Mouse (Mus musculus) midbrain, embryonic 14.5 days (tissue): ENCODE results near the gene Cpt1a. TPM values are rescaled to one million over a fixed set of nuclear protein-coding genes. Genes with fewer than 3 reads are reported as not detected.

Experiments used
- ATAC-seq: fragments of 200-750 bp; cut with Nextera tagmentation; 2 replicates; pipeline ENCODE4 v1.8.0; 2017; ENCODE audit warnings: moderate number of reproducible peaks, moderate library complexity; ENCODE audit not compliant: low FRiP score, low TSS enrichment
- DNase-seq: peaks from one replicate; pipeline ENCODE4 v3.0.0-alpha.2; 2015
- H3K27ac ChIP-seq: fragments of 300-500 bp; sonication (generic); replicated peaks from 2 replicates; pipeline ENCODE4 v1.5.1; 2014; ENCODE audit warnings: mild to moderate bottlenecking, low read depth, low read length, moderate library complexity
- H3K27me3 ChIP-seq: fragments of 300-500 bp; sonication (generic); 2 replicates; pipeline ENCODE4 v1.6.1; 2014; ENCODE audit warnings: low read length, control low read depth, mixed read lengths; ENCODE audit not compliant: control insufficient read depth, insufficient read depth
- H3K36me3 ChIP-seq: fragments of 300-500 bp; sonication (generic); 2 replicates; pipeline ENCODE4 v1.6.1; 2014; ENCODE audit warnings: low read length, control low read depth; ENCODE audit not compliant: control insufficient read depth, insufficient read depth
- H3K4me1 ChIP-seq: fragments of 300-500 bp; sonication (generic); 2 replicates; pipeline ENCODE4 v1.6.1; 2014; ENCODE audit warnings: mild to moderate bottlenecking, antibody characterized with exemption, low read length, control low read depth; ENCODE audit not compliant: control insufficient read depth, insufficient read depth
- H3K4me2 ChIP-seq: fragments of 300-500 bp; sonication (generic); 2 replicates; pipeline ENCODE4 v1.6.1; 2014; ENCODE audit warnings: mild to moderate bottlenecking, low read length, moderate library complexity
- H3K4me3 ChIP-seq: fragments of 300-500 bp; sonication (generic); replicated peaks from 2 replicates; pipeline ENCODE4 v1.5.1; 2014; ENCODE audit warnings: low read depth, low read length
- H3K9ac ChIP-seq: fragments of 300-500 bp; sonication (generic); replicated peaks from 2 replicates; pipeline ENCODE4 v1.6.1; 2014; ENCODE audit warnings: mild to moderate bottlenecking, low read length, moderate library complexity
- H3K9me3 ChIP-seq: fragments of 300-500 bp; sonication (generic); 2 replicates; pipeline ENCODE4 v1.6.1; 2016; ENCODE audit warnings: low read length, control low read depth, mixed read lengths; ENCODE audit not compliant: control insufficient read depth
- WGBS: fragments of 180-500 bp; shearing (Covaris S2); extraction: QIAGEN DNeasy Blood & Tissue Kit; methylation state at CpG from one replicate; pipeline ENCODE4 v1.1.7; 2014; 5-methylcytosine and 5-hydroxymethylcytosine counted together
- polyA plus RNA-seq: library from polyadenylated mRNA; unstranded; fragments of >200 nt; fragmentation: Nextera tagmentation; extraction: Ambion mirVana; gene quantifications from 2 replicates; pipeline ENCODE4 v1.2.1, GENCODE M21; 2014

Gene Cpt1a
- polyA plus RNA-seq, 1 experiment from 2014 or later, result 19.2 TPM

DNA sequence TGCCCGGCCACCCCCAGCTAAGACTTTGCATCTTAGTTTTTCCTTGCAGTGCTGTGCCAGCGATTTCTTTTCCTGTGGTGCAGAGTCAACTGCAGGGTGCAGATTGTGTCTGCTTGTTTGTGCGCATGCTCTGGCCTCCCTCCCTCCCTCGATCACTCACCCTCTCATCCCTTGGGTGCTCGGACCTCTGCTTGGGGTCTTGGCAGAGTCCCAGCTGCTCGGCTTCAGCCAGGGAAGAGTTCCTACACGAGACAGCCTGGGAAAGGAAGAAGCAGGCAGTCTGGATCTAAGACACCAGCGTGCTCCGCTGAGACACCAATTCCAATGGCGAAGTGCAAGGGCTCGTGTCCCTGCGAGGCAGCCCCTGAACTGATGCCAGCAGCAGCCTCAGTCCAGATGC is 51.2 kb downstream of the Cpt1a start:
- no peaks in the 10 kb centered on the region for H3K36me3 ChIP-seq
- H3K27me3 ChIP-seq, result no peaks in the 10 kb centered on the region
- H3K27ac ChIP-seq, result no peak overlapping the region
- DNase-seq, result no peak
- ATAC-seq, result no peak
- H3K9me3 ChIP-seq, result no peaks in the 10 kb centered on the region
- H3K4me2 ChIP-seq, result no peak overlapping the region
- no peaks in the 10 kb centered on the region for H3K4me1 ChIP-seq
- 73% methylated on average over 12 of the region's 12 CpGs for WGBS
- H3K4me3 ChIP-seq, result no peak overlapping the region
- H3K9ac ChIP-seq, result no peak overlapping the region

DNA sequence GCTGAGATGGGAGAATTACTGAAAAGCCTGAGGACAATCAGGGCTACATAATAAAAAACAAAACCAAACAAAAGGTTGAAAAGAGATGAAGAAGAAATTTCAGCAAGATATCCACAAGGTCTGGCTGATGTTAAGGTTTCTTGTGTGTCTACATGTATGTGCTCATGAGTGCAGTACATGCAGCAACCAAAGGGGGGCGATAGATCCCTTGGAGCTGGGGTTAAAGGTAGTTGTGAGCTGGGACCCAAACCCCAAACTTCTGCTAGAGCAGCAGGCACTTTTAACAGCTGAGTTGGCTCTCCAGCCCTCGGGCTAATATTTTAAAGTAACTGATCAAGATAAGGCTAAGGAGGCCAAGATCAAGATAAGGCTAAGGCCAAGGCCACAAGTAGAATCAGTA is 51.9 kb downstream of the Cpt1a start:
- Histone ChIP-seq H3K27me3 (no peaks in the 10 kb centered on the region), H3K9me3 (no peaks in the 10 kb centered on the region), H3K4me2 (no peak overlapping the region), H3K27ac (no peak overlapping the region), H3K4me1 (no peaks in the 10 kb centered on the region), H3K9ac (no peak overlapping the region), H3K36me3 (no peaks in the 10 kb centered on the region), H3K4me3 (no peak overlapping the region)
- 57% methylated on average over 2 of the region's 2 CpGs for WGBS
- DNase-seq (no peak), ATAC-seq (no peak)

DNA sequence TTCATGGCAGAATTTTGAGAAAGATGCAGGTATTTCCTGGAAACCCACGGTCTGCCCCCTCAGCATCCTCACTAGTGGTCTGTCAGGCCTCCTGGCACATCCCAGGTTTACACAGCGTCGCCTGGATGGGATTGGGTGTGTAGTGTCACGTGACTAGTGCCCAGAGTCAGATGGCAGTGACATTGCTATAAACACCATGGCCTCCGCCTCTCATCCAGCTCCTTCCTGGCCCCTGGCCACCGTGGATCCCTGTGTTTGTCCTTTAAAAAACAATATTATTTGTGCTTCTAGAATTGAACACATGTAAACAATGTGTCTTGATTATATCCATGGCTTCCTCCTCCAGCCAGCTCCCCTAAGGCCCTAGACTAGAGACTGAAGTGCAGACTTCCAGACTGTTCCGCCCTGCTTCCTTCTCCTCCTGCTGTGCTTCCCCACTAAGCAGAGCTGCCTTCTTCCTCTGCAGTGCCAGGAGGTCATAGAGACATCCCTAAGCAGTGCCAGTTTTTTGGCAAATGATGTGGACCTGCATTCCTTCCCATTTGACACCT is 53.9 kb downstream of the Cpt1a start:
- Histone ChIP-seq H3K9me3 (no peaks in the 10 kb centered on the region), H3K27me3 (no peaks in the 10 kb centered on the region), H3K4me3 (no peak overlapping the region), H3K4me1 (no peaks in the 10 kb centered on the region), H3K36me3 (peaks cover 3% of the 10 kb centered on the region; the same call in 1 of the 2 replicates), H3K9ac (no peak overlapping the region), H3K27ac (no peak overlapping the region), H3K4me2 (no peak overlapping the region)
- 75% methylated on average over 7 of the region's 7 CpGs for WGBS
- no peak for DNase-seq
- ATAC-seq, result no peak

DNA sequence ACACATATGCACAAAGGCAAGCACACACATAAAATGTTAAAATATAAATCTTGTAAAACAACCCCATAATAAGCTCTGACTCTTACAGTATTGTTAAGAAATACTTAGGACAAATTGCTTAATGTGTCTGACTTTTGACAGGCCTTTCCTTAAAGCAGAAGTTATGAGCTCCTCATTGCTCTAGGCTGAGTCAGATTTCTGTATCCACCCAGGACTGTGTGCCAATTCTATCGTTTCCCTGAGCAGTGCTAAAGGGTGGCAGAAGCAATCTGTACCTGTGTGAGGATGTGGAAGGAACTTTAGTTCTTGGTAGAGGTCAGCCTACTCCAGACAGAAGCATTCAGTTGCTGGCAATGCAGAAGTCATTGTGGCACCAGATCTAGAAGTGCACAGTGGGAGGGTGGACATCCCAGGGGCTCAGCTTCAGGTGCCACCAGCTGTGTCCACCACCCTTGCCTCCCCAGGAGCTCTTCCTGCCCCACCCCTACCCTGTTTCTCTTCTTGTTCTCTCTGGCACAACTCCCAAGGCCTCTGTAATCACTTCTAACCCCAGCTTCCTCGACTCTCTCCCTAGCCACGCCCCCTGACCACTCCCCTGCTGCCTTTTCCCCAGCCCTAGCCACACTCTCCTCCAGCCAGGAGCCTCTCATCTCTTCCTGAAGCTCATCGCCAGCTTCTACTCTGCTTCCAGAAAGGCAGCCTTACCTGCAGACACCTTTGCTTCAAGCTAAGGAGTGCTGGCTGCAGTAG is 55.0 kb downstream of the Cpt1a start:
- peaks cover 3% of the 10 kb centered on the region; the same call in 1 of the 2 replicates for H3K36me3 ChIP-seq
- 33% methylated on average over 4 of the region's 4 CpGs for WGBS
- no peak for ATAC-seq

DNA sequence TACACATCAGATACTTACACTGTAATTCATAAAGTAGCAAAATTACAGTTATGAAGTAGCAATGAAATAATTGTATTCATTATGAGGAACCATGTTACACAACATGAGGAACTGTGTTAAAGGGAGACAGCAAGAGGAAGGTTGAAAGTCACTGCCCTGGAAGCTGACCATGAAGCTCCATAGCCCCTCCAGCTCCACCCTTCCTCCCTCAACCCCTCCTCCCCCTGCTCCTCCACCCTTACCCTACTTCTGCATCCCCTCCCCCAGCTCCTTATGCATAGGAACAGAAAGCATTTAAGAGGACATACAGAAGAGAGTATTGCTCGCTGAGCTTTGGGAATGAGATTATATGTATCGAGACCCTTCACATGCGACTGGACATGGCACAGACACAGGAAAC is 56.5 kb downstream of the Cpt1a start:
- 94% methylated on average over 3 of the region's 3 CpGs for WGBS
- ATAC-seq (no peak), DNase-seq (no peak)
- Histone ChIP-seq H3K27me3 (no peaks in the 10 kb centered on the region), H3K9ac (no peak overlapping the region), H3K9me3 (no peaks in the 10 kb centered on the region), H3K4me2 (no peak overlapping the region), H3K27ac (no peak overlapping the region), H3K4me3 (no peak overlapping the region), H3K36me3 (peaks cover 3% of the 10 kb centered on the region; the same call in 1 of the 2 replicates), H3K4me1 (no peaks in the 10 kb centered on the region)

More for the DNA sequence above, 55.0 kb downstream of the Cpt1a start:
- Histone ChIP-seq H3K27me3 (no peaks in the 10 kb centered on the region), H3K4me3 (no peak overlapping the region), H3K27ac (no peak overlapping the region), H3K4me2 (no peak overlapping the region), H3K9me3 (no peaks in the 10 kb centered on the region), H3K4me1 (no peaks in the 10 kb centered on the region), H3K9ac (no peak overlapping the region)
- DNase-seq, result no peak

DNA sequence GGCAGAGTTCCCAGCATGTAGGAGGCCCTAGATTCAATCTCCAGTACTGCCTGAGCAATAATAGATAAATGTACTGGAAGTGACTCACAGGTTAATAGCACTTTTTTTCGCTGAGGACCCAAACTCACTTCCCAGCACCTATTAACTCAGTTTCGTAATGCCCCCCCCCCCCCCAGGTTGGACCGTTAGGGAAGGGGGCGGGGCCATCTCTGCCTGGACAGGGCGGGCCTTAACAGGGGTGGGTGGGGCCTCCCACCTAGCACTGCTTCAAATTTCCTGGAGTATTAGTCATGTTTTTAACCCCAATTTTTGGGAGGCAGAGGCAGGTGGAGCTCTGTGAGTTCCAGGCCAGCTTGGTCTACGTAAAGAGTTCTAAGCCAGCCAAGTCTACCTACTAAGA is 65.9 kb downstream of the Cpt1a start:
- no peak overlapping the region for H3K9ac ChIP-seq
- 73% methylated on average over 6 of the region's 6 CpGs for WGBS
- H3K4me3 ChIP-seq, result no peak overlapping the region
- H3K36me3 ChIP-seq, result no peaks in the 10 kb centered on the region
- DNase-seq (no peak), ATAC-seq (no peak)
- no peaks in the 10 kb centered on the region for H3K9me3 ChIP-seq
- no peak overlapping the region for H3K27ac ChIP-seq
- H3K4me1 ChIP-seq, result 0 out of 2 replicates have a peak, but pooled peaks cover 5% of the 10 kb centered on the region
- no peaks in the 10 kb centered on the region for H3K27me3 ChIP-seq
- H3K4me2 ChIP-seq, result no peak overlapping the region

DNA sequence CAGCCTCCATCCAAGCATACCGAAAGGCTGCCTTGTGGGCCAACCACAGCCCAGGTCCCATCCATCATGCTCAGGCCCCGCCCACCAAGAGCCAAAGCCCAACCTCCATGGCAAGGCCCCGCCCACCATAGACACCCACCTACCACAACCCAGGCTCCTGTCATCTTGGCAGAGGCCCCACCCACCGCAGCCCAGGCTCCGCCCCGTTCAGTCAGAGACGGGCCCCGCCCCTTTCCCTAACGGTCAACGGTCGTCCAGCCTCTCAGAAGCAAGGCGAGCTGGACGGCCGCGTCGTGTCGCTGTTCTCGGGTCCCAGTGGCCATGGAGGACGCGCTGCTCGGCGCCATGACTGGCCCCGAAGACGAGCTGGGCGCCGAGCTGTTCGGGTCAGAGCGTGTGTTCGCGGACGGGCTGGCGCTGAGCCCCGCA is 66.5 kb downstream of the Cpt1a start, which contains the start of gene Tesmin:
Tesmin (plus strand) TSS at position 229 of the 429 bp plus-strand sequence.
- ATAC-seq (peak; percentile 89), DNase-seq (peak; percentile 89)
- 1% methylated on average over 33 of the region's 33 CpGs for WGBS
- no peaks in the 10 kb centered on the region for H3K36me3 ChIP-seq
- peak within 1 kb of the TSS; percentile 50 for H3K9ac ChIP-seq
- H3K27me3 ChIP-seq, result no peaks in the 10 kb centered on the region
- H3K4me3 ChIP-seq, result peak within 1 kb of the TSS; percentile 43
- H3K4me2 ChIP-seq, result peak within 1 kb of the TSS; percentile 87
- 0 out of 2 replicates have a peak, but pooled peaks cover 5% of the 10 kb centered on the region for H3K4me1 ChIP-seq
- H3K9me3 ChIP-seq, result no peaks in the 10 kb centered on the region
- 0 out of 2 replicates have a peak within 1 kb of the TSS, but pooled peaks have one; percentile 37 for H3K27ac ChIP-seq

DNA sequence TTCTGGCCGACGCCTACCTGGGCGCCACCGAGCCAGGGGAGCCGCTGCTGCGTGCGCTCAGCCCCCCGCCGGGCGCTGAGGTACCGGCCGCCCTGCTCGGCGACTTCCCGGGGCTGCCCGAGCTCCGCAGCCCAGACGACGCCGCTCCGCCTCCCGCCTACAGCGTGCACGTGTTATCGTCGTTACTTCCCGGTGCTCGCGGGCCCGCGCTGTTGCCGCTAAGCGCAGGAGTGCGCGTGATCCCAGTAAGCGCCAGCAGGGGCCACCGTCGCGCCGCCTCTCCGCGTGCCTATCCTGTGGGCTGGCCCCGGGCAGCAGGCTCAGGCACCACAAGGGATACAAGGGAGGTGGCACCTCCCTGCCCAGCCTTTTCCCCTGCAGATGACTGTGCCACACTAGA is 67.0 kb downstream of the Cpt1a start:
- ATAC-seq, result peak; percentile 88

More for the DNA sequence above, 67.0 kb downstream of the Cpt1a start:
- Histone ChIP-seq H3K36me3 (no peaks in the 10 kb centered on the region), H3K27ac (0 out of 2 replicates have a peak overlapping the region, but pooled peaks have one; percentile 37), H3K9ac (peak overlapping the region; percentile 50), H3K9me3 (no peaks in the 10 kb centered on the region), H3K27me3 (no peaks in the 10 kb centered on the region), H3K4me2 (peak overlapping the region; percentile 87), H3K4me3 (peak overlapping the region; percentile 43), H3K4me1 (0 out of 2 replicates have a peak, but pooled peaks cover 5% of the 10 kb centered on the region)
- under 1% methylated on average over 39 of the region's 43 CpGs for WGBS
- DNase-seq, result peak; percentile 91
